Mouse (Mus musculus): ENCODE measurements around the gene Rpl3l. TPM values are rescaled to one million over a fixed set of nuclear protein-coding genes. Genes with fewer than 3 reads are reported as not detected.

The Rpl3l gene
- polyA plus RNA-seq, 1 experiment: 0.70 TPM

GRCm38 (mm10) chr17:24696011-24696697 is 31.5 kb upstream of the Rpl3l start, which contains the start of the genes Gfer and Noxo1:
Gene Gfer (minus strand): TSS chr17:24696156.
Gene Noxo1 (plus strand): TSS chr17:24696234.
- Histone ChIP-seq H3K27me3 (ENCODE audit: control insufficient read depth, insufficient read depth, low read length) (no peaks in the 10 kb centered on the region), H3K27ac (ENCODE audit: insufficient read depth, low read length) (peak within 1 kb of the TSS; percentile 64), H3K4me1 (ENCODE audit: control insufficient read depth, insufficient read depth, low read length) (no peaks in the 10 kb centered on the region), H3K4me3 (replicated peaks; ENCODE audit: insufficient read depth, low read depth, low read length) (peak within 1 kb of the TSS; percentile 67)
- peak; percentile 87 to 90 for DNase-seq
- WGBS: under 1% methylated on average over 71 of the region's 76 CpGs
- TF ChIP-seq CTCF (IDR thresholded peaks at IDR 0.05; ENCODE audit: borderline replicate concordance, insufficient read depth, low read depth, low read length) (0 out of 2 replicates have a peak, but pooled peaks have one; percentile 11), POLR2A (IDR thresholded peaks at IDR 0.05; ENCODE audit: borderline replicate concordance, insufficient read depth, low read length) (no peak; the same call in 1 of the 2 replicates)

- H3K4me3 ChIP-seq (replicated peaks; ENCODE audit: insufficient read depth, low read depth, low read length): no peak overlapping the region
- no peak for DNase-seq
- no peak overlapping the region for H3K27ac ChIP-seq (ENCODE audit: insufficient read depth, low read length)
- no peaks in the 10 kb centered on the region for H3K27me3 ChIP-seq (ENCODE audit: control insufficient read depth, insufficient read depth, low read length)
- WGBS: 23% methylated on average over 5 of the region's 5 CpGs
- TF ChIP-seq CTCF (IDR thresholded peaks at IDR 0.05; ENCODE audit: borderline replicate concordance, insufficient read depth, low read depth, low read length): no peak
- no peaks in the 10 kb centered on the region for H3K4me1 ChIP-seq (ENCODE audit: control insufficient read depth, insufficient read depth, low read length)
Measured at GRCm38 (mm10) chr17:24697985-24698384, 29.6 kb upstream of the Rpl3l start.

- Histone ChIP-seq H3K4me1 (ENCODE audit: control insufficient read depth, insufficient read depth, low read length) (no peaks in the 10 kb centered on the region), H3K4me3 (replicated peaks; ENCODE audit: insufficient read depth, low read depth, low read length) (no peak overlapping the region), H3K27ac (ENCODE audit: insufficient read depth, low read length) (no peak overlapping the region), H3K27me3 (ENCODE audit: control insufficient read depth, insufficient read depth, low read length) (no peaks in the 10 kb centered on the region)
- no peak for DNase-seq
- TF ChIP-seq POLR2A (IDR thresholded peaks at IDR 0.05; ENCODE audit: borderline replicate concordance, insufficient read depth, low read length): no peak
- no peak for TF ChIP-seq CTCF (IDR thresholded peaks at IDR 0.05; ENCODE audit: borderline replicate concordance, insufficient read depth, low read depth, low read length)
- 64% methylated on average over 9 of the region's 9 CpGs for WGBS
Measured at GRCm38 (mm10) chr17:24698715-24699114, 28.9 kb upstream of the Rpl3l start.

- Histone ChIP-seq H3K4me3 (replicated peaks; ENCODE audit: insufficient read depth, low read depth, low read length) (no peak overlapping the region), H3K27me3 (ENCODE audit: control insufficient read depth, insufficient read depth, low read length) (no peaks in the 10 kb centered on the region), H3K4me1 (ENCODE audit: control insufficient read depth, insufficient read depth, low read length) (no peaks in the 10 kb centered on the region), H3K27ac (ENCODE audit: insufficient read depth, low read length) (no peak overlapping the region)
- 74% methylated on average over 2 of the region's 2 CpGs for WGBS
- TF ChIP-seq CTCF (IDR thresholded peaks at IDR 0.05; ENCODE audit: borderline replicate concordance, insufficient read depth, low read depth, low read length) (no peak), POLR2A (IDR thresholded peaks at IDR 0.05; ENCODE audit: borderline replicate concordance, insufficient read depth, low read length) (no peak)
- DNase-seq: no peak
Measured at GRCm38 (mm10) chr17:24699473-24699872, 28.1 kb upstream of the Rpl3l start.

GRCm38 (mm10) chr17:24701251-24701650 is 26.4 kb upstream of the Rpl3l start:
- 89% methylated on average over 9 of the region's 9 CpGs for WGBS
- Histone ChIP-seq H3K4me1 (ENCODE audit: control insufficient read depth, insufficient read depth, low read length) (no peaks in the 10 kb centered on the region), H3K4me3 (replicated peaks; ENCODE audit: insufficient read depth, low read depth, low read length) (no peak overlapping the region), H3K27me3 (ENCODE audit: control insufficient read depth, insufficient read depth, low read length) (no peaks in the 10 kb centered on the region), H3K27ac (ENCODE audit: insufficient read depth, low read length) (no peak overlapping the region)
- no peak for DNase-seq
- TF ChIP-seq CTCF (IDR thresholded peaks at IDR 0.05; ENCODE audit: borderline replicate concordance, insufficient read depth, low read depth, low read length): no peak
- no peak for TF ChIP-seq POLR2A (IDR thresholded peaks at IDR 0.05; ENCODE audit: borderline replicate concordance, insufficient read depth, low read length)

- TF ChIP-seq POLR2A (IDR thresholded peaks at IDR 0.05; ENCODE audit: borderline replicate concordance, insufficient read depth, low read length) (no peak), CTCF (IDR thresholded peaks at IDR 0.05; ENCODE audit: borderline replicate concordance, insufficient read depth, low read depth, low read length) (no peak)
- no peak overlapping the region for H3K27ac ChIP-seq (ENCODE audit: insufficient read depth, low read length)
- no peak overlapping the region for H3K4me3 ChIP-seq (replicated peaks; ENCODE audit: insufficient read depth, low read depth, low read length)
- no peaks in the 10 kb centered on the region for H3K27me3 ChIP-seq (ENCODE audit: control insufficient read depth, insufficient read depth, low read length)
- no peak for DNase-seq
- WGBS: 96% methylated on average over 3 of the region's 3 CpGs
- H3K4me1 ChIP-seq (ENCODE audit: control insufficient read depth, insufficient read depth, low read length): no peaks in the 10 kb centered on the region
Measured at GRCm38 (mm10) chr17:24705821-24706220, 21.8 kb upstream of the Rpl3l start.

GRCm38 (mm10) chr17:24706982-24707800 is 20.4 kb upstream of the Rpl3l start, which contains the start of gene Tbl3:
Gene Tbl3 (minus strand): TSS chr17:24707660.
- Histone ChIP-seq H3K4me3 (replicated peaks; ENCODE audit: insufficient read depth, low read depth, low read length) (peak within 1 kb of the TSS; percentile 82), H3K4me1 (ENCODE audit: control insufficient read depth, insufficient read depth, low read length) (no peaks in the 10 kb centered on the region), H3K27me3 (ENCODE audit: control insufficient read depth, insufficient read depth, low read length) (no peaks in the 10 kb centered on the region), H3K27ac (ENCODE audit: insufficient read depth, low read length) (peak within 1 kb of the TSS; percentile 26; the same call in 1 of the 2 replicates)
- TF ChIP-seq POLR2A (IDR thresholded peaks at IDR 0.05; ENCODE audit: borderline replicate concordance, insufficient read depth, low read length) (peak; percentile 95), CTCF (IDR thresholded peaks at IDR 0.05; ENCODE audit: borderline replicate concordance, insufficient read depth, low read depth, low read length) (no peak)
- peak; percentile 94 to 95 for DNase-seq
- whole genome bisulfite sequencing: 3% methylated on average over 32 of the region's 32 CpGs

Measured in cerebellum, adult 2 months (tissue).